Mouse (Mus musculus) right cerebral cortex, postnatal 10 days (tissue): ENCODE results near the gene Usp53.

Source experiments
- DNase-seq, 2 experiments: peaks; one replicate each; pipeline ENCODE4 v3.0.0; 2021; ENCODE audit warnings: low spot score in 2 of 2

The Usp53 gene

GRCm38 (mm10) chr3:122887505-122888301 is 96.6 kb downstream of the Usp53 start:
- no peak for DNase-seq
